Mouse (Mus musculus) limb, embryonic 14.5 days (tissue): ENCODE measurements around the gene Pcx. TPM values are rescaled to one million over a fixed set of nuclear protein-coding genes. Genes with fewer than 3 reads are reported as not detected.

Experiments used
- ATAC-seq: fragments of 200-750 bp; cut with Nextera tagmentation; 2 replicates; pipeline ENCODE4 v1.8.0; 2017; ENCODE audit warnings: low read depth, moderate number of reproducible peaks, moderate TSS enrichment; ENCODE audit not compliant: low FRiP score
- DNase-seq: peaks from one replicate; pipeline ENCODE4 v3.0.0-alpha.2; 2015; ENCODE audit warnings: low spot score
- H3K27ac ChIP-seq: fragments of 300-500 bp; sonication (generic); replicated peaks from 2 replicates; pipeline ENCODE4 v1.5.1; 2014; ENCODE audit warnings: low read depth, mild to moderate bottlenecking, low read length, moderate library complexity, mixed read lengths
- H3K27me3 ChIP-seq: fragments of 300-500 bp; sonication (generic); 2 replicates; pipeline ENCODE4 v1.6.1; 2014; ENCODE audit warnings: low read length, mixed read lengths; ENCODE audit not compliant: control insufficient read depth, insufficient read depth
- H3K36me3 ChIP-seq: fragments of 300-500 bp; sonication (generic); 2 replicates; pipeline ENCODE4 v1.6.1; 2014; ENCODE audit warnings: mild to moderate bottlenecking, low read length, moderate library complexity, mixed read lengths; ENCODE audit not compliant: control insufficient read depth, insufficient read depth
- H3K4me1 ChIP-seq: fragments of 300-500 bp; sonication (generic); 2 replicates; pipeline ENCODE4 v1.6.1; 2014; ENCODE audit warnings: antibody characterized with exemption, low read length, mixed read lengths; ENCODE audit not compliant: control insufficient read depth, insufficient read depth
- H3K4me2 ChIP-seq: fragments of 300-500 bp; sonication (generic); replicated peaks from 2 replicates; pipeline ENCODE4 v1.6.1; 2014; ENCODE audit warnings: low read depth, mild to moderate bottlenecking, low read length, moderate library complexity; ENCODE audit not compliant: severe bottlenecking
- H3K4me3 ChIP-seq: fragments of 300-500 bp; sonication (generic); replicated peaks from 2 replicates; pipeline ENCODE4 v1.5.1; 2014; ENCODE audit warnings: low read length
- H3K9ac ChIP-seq: fragments of 300-500 bp; sonication (generic); 2 replicates; pipeline ENCODE4 v1.6.1; 2014; ENCODE audit warnings: mild to moderate bottlenecking, low read depth, low read length, moderate library complexity; ENCODE audit not compliant: severe bottlenecking
- H3K9me3 ChIP-seq: fragments of 300-500 bp; sonication (generic); 2 replicates; pipeline ENCODE4 v1.6.1; 2016; ENCODE audit warnings: low read length; ENCODE audit not compliant: control insufficient read depth
- POLR2A ChIP-seq: fragments of 200-500 bp; IDR thresholded peaks from 2 replicates; pipeline ENCODE4 v1.8.0; 2012; ENCODE audit warnings: inconsistent platforms, mild to moderate bottlenecking, moderate library complexity, borderline replicate concordance; ENCODE audit not compliant: insufficient read depth, insufficient read length; ENCODE audit errors: extremely low read depth
- WGBS: fragments of 180-500 bp; shearing (Covaris S2); extraction: QIAGEN DNeasy Blood & Tissue Kit; methylation state at CpG from one replicate; pipeline ENCODE4 v1.1.7; 2014; 5-methylcytosine and 5-hydroxymethylcytosine counted together
- polyA plus RNA-seq, 2 experiments: library from polyadenylated mRNA; depleted of rRNA in 1 of 2; stranded (reverse) in 1 of 2; unstranded in 1 of 2; fragments of >200 nt; fragmentation: Nextera tagmentation in 1 of 2; extraction: Ambion mirVana in 1 of 2; gene quantifications; 2 replicates each; pipeline versions ENCODE4 v1.2.1 to v1.2.3; 2012 to 2014

The Pcx gene
- polyA plus RNA-seq, 2 experiments: 11.8 to 14.8 TPM

DNA sequence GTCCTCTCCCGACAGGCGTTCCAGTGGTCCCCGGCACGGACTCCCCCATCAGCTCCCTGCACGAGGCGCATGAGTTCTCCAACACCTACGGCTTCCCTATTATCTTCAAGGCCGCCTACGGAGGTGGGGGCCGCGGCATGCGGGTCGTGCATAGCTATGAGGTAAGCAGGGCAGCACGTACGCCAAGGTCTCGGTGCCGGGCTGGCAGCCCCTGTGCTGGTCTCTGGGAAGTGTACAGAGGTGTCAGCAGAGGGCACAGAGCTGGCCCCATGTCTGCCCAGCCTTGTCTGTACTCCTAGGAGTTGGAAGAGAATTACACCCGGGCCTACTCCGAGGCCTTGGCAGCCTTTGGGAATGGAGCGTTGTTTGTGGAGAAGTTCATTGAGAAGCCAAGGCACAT lies 92.2 kb downstream of the Pcx start:
- H3K4me3 ChIP-seq: no peak overlapping the region
- H3K4me1 ChIP-seq: 0 out of 2 replicates have a peak, but pooled peaks cover 3% of the 10 kb centered on the region
- no peaks in the 10 kb centered on the region for H3K27me3 ChIP-seq
- H3K36me3 ChIP-seq: no peaks in the 10 kb centered on the region
- H3K9me3 ChIP-seq: no peaks in the 10 kb centered on the region
- DNase-seq (no peak), ATAC-seq (no peak)
- no peak overlapping the region for H3K9ac ChIP-seq
- H3K27ac ChIP-seq: no peak overlapping the region
- no peak for TF ChIP-seq POLR2A
- no peak overlapping the region for H3K4me2 ChIP-seq
- WGBS: 90% methylated on average over 20 of the region's 20 CpGs

DNA sequence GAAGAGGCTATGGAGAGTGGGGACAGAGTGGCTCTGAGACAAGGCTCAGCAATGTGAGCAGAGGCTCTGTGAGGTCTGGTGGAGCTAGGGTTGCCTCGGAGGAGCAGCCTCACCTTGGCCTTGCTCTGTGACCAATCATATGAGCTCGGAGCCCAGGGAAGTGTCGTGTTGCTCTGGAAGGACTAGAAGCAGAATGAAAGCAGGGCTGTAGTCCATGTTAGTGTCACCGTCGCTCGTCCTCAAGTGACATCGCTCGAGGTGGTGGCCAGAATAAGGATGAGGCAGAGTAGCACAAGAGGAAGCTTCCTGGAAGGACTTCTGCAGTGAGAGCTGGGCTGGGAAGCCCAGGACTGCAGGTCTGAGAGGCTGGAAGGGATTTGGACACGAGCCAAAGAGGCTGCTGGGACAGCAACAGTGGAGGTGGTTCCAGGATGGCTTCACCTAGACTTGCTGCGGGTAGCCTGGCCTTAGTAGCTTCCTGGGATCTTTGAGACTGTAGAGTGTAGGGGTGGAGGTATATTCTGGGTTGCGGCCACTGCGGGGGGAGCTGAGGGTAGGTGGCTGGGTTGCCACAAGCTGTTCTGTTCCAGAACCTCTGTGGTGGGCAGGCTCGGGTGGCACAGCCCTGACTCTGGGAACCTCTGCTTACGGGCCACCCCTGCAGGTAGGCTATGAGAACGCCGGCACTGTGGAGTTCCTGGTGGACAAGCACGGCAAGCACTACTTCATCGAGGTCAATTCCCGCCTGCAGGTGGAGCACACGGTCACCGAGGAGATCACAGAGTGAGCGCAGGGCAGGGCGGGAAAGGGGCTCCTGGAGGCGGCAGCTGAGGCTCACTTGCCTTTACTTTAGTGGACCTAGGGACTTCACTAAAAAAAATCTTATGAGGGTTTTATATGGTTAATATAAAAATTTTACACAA lies 93.8 kb downstream of the Pcx start:
- H3K9ac ChIP-seq: 0 out of 2 replicates have a peak overlapping the region, but pooled peaks have one; percentile 9
- no peaks in the 10 kb centered on the region for H3K36me3 ChIP-seq
- DNase-seq: no peak
- H3K4me3 ChIP-seq: no peak overlapping the region
- H3K9me3 ChIP-seq: no peaks in the 10 kb centered on the region
- H3K4me1 ChIP-seq: 0 out of 2 replicates have a peak, but pooled peaks cover 3% of the 10 kb centered on the region
- 37% methylated on average over 24 of the region's 24 CpGs for WGBS
- TF ChIP-seq POLR2A: no peak
- H3K4me2 ChIP-seq: peak overlapping the region; percentile 21; the same call in 1 of the 2 replicates
- H3K27ac ChIP-seq: no peak overlapping the region
- H3K27me3 ChIP-seq: no peaks in the 10 kb centered on the region
- no peak for ATAC-seq

DNA sequence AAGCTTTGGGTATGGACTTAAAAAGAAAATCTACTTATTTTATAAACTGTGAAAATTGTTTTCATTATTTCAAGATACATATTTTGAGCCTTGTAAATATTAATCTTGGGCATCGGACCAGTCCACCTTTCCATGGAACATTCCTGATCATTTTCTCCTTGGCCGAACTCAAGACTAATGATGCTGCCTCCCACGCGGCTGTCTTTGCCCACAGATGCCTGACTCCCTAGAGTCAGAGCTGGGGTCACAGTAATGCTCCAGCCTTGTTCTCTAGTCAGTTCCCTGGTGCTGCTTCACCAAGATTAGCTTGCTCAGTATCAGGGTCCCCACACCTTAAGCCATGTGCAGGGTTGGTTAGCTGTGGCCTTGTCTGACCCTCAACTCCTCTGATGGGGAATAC lies 95.4 kb downstream of the Pcx start:
- no peaks in the 10 kb centered on the region for H3K9me3 ChIP-seq
- ATAC-seq (no peak), DNase-seq (no peak)
- no peak overlapping the region for H3K4me3 ChIP-seq
- H3K27me3 ChIP-seq: no peaks in the 10 kb centered on the region
- no peak overlapping the region for H3K27ac ChIP-seq
- H3K36me3 ChIP-seq: peaks cover 4% of the 10 kb centered on the region; the same call in 1 of the 2 replicates
- 90% methylated on average over 4 of the region's 4 CpGs for WGBS
- H3K4me2 ChIP-seq: no peak overlapping the region
- H3K4me1 ChIP-seq: 0 out of 2 replicates have a peak, but pooled peaks cover 3% of the 10 kb centered on the region
- no peak for TF ChIP-seq POLR2A
- H3K9ac ChIP-seq: no peak overlapping the region

DNA sequence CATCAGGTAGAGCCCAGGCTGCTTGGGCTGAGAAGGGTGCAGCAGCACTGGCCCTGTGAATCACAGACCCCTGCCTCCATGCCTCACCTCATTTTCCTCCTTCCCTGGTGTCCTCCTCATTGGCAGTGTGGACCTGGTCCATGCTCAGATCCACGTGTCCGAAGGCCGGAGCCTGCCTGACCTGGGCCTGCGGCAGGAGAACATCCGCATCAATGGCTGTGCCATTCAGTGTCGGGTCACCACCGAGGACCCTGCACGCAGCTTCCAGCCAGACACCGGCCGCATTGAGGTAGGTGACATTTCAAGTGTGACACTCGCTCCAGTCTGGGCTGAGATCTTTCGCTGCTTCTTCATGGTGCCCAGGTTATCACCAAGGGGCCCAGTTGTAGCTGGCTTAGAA lies 97.1 kb downstream of the Pcx start:
- ATAC-seq (no peak), DNase-seq (no peak)
- H3K4me2 ChIP-seq: no peak overlapping the region
- peaks cover 20% of the 10 kb centered on the region for H3K36me3 ChIP-seq
- no peaks in the 10 kb centered on the region for H3K27me3 ChIP-seq
- TF ChIP-seq POLR2A: no peak
- no peaks in the 10 kb centered on the region for H3K9me3 ChIP-seq
- no peak overlapping the region for H3K9ac ChIP-seq
- no peak overlapping the region for H3K4me3 ChIP-seq
- no peak overlapping the region for H3K27ac ChIP-seq
- 91% methylated on average over 12 of the region's 12 CpGs for WGBS
- H3K4me1 ChIP-seq: 0 out of 2 replicates have a peak, but pooled peaks cover 3% of the 10 kb centered on the region

DNA sequence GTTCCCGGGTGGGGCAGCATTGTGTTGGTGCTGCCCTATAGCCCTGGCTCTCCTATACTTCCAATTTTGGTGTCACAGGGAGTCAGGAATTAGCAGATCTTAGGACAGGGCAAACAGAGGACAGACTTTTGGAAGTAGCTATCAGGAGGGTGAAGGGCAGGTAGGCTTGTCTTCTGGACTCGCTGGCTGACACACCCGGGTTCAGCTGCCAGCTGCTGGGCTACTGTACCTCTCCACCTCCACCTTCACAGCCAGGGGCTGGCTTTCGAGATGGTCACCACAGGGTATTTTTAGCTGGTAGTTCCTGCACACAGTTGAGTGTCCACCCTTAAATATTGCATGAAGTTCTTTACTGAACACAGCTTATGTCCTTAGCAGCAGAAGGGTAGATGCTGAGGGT lies 98.2 kb downstream of the Pcx start:
- Histone ChIP-seq H3K27me3 (no peaks in the 10 kb centered on the region), H3K36me3 (peaks cover 31% of the 10 kb centered on the region), H3K9ac (no peak overlapping the region), H3K4me2 (no peak overlapping the region), H3K9me3 (no peaks in the 10 kb centered on the region), H3K4me1 (peaks cover 3% of the 10 kb centered on the region; the same call in 1 of the 2 replicates), H3K27ac (no peak overlapping the region), H3K4me3 (no peak overlapping the region)
- WGBS: 81% methylated on average over 4 of the region's 4 CpGs
- no peak for DNase-seq
- no peak for ATAC-seq
- no peak for TF ChIP-seq POLR2A
